Mouse (Mus musculus): ENCODE measurements around the gene Ralgps2.

DNA sequence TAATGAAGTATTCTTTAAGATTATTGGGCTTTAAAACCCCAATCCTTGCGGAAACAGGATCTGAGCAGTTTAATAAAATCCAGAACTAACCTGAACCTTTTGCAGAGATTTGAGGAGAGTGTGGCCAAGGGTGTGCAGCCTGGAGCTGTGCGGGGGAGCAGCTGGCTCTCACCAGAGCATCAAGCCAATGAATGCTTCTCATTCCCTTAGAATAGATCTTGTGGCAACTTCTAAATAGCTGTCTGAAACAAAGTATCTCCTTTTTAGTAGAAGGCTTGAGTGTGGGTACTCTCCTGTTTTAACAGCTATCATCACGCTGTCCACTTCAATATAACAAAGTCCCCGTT, 25.1 kb upstream of the Ralgps2 start:
- TF ChIP-seq CTCF (IDR thresholded peaks at IDR 0.05; ENCODE audit: borderline replicate concordance, insufficient read depth, low read depth, low read length) (no peak), POLR2A (IDR thresholded peaks at IDR 0.05; ENCODE audit: borderline replicate concordance, insufficient read depth, low read length) (no peak)
